In the genomic region with DNA sequence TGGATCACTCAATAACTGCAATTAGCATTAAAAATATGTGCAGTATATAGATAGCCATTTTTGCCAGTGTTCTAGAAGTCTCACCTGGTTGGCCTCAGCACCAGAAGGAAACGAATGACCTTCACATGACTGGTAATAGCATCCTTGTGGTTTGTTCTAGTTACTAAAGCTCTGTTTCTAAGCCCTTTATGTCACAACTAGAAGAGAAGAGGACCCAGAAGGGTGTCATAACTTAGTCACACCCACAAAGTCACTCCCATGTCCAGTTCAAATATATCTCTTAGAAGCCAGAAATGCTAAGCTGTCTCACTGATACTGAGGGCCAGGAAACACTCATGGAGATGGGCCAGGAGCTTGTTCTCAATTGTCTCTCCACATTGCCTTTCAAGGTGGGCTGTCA, we compare ENCODE assay signal across 21 mouse cellular contexts.
"Had no signal": no experiment of that assay in that cellular context is flagged by ENCODE, and none has a peak within 500 bp of the region (broad histone marks: within the 10 kb centered on the region; RNA-seq: fewer than 3 reads in every experiment).

No protein-coding gene starts in this region.

- H3K36me3 ChIP-seq: limb, embryonic 10.5 days; limb, embryonic 13.5 days; liver, embryonic 12.5 days; liver, embryonic 15.5 days; lung, embryonic 15.5 days; midbrain, embryonic 10.5 days; midbrain, embryonic 13.5 days; stomach, embryonic 15.5 days had no signal

- ATAC-seq: intestine, embryonic 16.5 days; liver, embryonic 12.5 days; midbrain, embryonic 13.5 days; midbrain, embryonic 16.5 days had no signal

- H3K9ac ChIP-seq: limb, embryonic 13.5 days; liver, embryonic 12.5 days; liver, embryonic 15.5 days; lung, embryonic 15.5 days; midbrain, embryonic 13.5 days; stomach, embryonic 15.5 days had no signal

- H3K9me3 ChIP-seq: limb, embryonic 10.5 days; limb, embryonic 13.5 days; liver, embryonic 12.5 days; liver, embryonic 15.5 days; lung, embryonic 15.5 days; midbrain, embryonic 10.5 days; midbrain, embryonic 13.5 days; stomach, embryonic 15.5 days had no signal

- DNase-seq: kidney, adult 18-20 months; kidney, postnatal 36 days; liver; lung, adult 18-20 months; lung, postnatal 10 days; lung, postnatal 36 days; right cerebral cortex, adult 18-20 months; right cerebral cortex, postnatal 25 days; spleen, adult 18-20 months; thymus, postnatal 25 days had no signal

- H3K27me3 ChIP-seq: limb, embryonic 13.5 days; liver, embryonic 12.5 days; liver, embryonic 15.5 days; lung, embryonic 15.5 days; midbrain, embryonic 13.5 days; stomach, embryonic 15.5 days had no signal

- H3K27ac ChIP-seq: kidney, postnatal 0 days; limb, embryonic 10.5 days; limb, embryonic 13.5 days; liver, embryonic 12.5 days; liver, embryonic 15.5 days; lung, embryonic 15.5 days; midbrain, embryonic 10.5 days; midbrain, embryonic 13.5 days; stomach, embryonic 15.5 days had no signal

- H3K4me1 ChIP-seq: limb, embryonic 10.5 days; liver, embryonic 12.5 days; liver, embryonic 15.5 days; lung, embryonic 15.5 days; midbrain, embryonic 10.5 days; midbrain, embryonic 13.5 days; stomach, embryonic 15.5 days had no signal

- H3K4me3 ChIP-seq: limb, embryonic 10.5 days; limb, embryonic 13.5 days; liver, embryonic 12.5 days; liver, embryonic 15.5 days; lung, embryonic 15.5 days; midbrain, embryonic 10.5 days; midbrain, embryonic 13.5 days; stomach, embryonic 15.5 days had no signal
